Mouse (Mus musculus): ENCODE measurements at regions not wholly inside any gene's neighbourhood (a gene's known extent, or its start where the extent isn't known, plus 50 kb on each side); places are given as distances from the start of the nearest gene placed in this dataset.

GRCm38 (mm10) chr6:55781146-55781545, 55.5 kb upstream of the Itprid1 start:
- Histone ChIP-seq H3K4me3 (no peak overlapping the region), H3K9me3 (no peaks in the 10 kb centered on the region), H3K4me1 (no peaks in the 10 kb centered on the region), H3K27ac (no peak overlapping the region), H3K27me3 (no peaks in the 10 kb centered on the region), H3K9ac (no peak overlapping the region), H3K36me3 (no peaks in the 10 kb centered on the region), H3K4me2 (no peak overlapping the region)
- ATAC-seq (ENCODE audit: borderline replicate concordance, extremely low read depth, low FRiP score, low TSS enrichment), result no peak
- WGBS, result 45% methylated on average over 3 of the region's 3 CpGs

DNA sequence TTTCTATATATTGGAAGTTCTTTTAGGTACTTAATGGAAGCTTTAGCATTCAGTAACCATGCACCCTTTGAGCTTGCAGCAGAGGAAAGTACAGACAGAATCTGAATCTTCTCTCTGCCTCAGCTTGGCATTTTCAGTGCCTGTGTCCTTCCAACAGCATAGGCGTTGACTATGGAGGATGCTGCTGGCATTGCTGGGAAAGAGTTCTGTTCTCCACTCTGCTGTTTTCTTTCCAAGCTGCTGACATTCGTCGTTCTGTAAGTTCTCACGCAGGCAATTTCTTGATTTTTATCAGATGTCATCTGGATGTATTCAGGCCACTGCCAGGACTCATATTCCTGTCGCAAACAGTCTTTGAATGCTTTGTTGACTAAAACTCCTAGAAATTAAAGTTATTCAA, 61.2 kb upstream of the Itprid1 start:
- no peak overlapping the region for H3K27ac ChIP-seq
- ATAC-seq (ENCODE audit: borderline replicate concordance, extremely low read depth, low FRiP score, low TSS enrichment), result no peak
- no peak overlapping the region for H3K4me3 ChIP-seq
- no peaks in the 10 kb centered on the region for H3K4me1 ChIP-seq
- 67% methylated on average over 5 of the region's 5 CpGs for WGBS
- no peaks in the 10 kb centered on the region for H3K9me3 ChIP-seq
- H3K9ac ChIP-seq, result no peak overlapping the region
- H3K4me2 ChIP-seq, result no peak overlapping the region
- no peaks in the 10 kb centered on the region for H3K27me3 ChIP-seq
- H3K36me3 ChIP-seq, result no peaks in the 10 kb centered on the region

DNA sequence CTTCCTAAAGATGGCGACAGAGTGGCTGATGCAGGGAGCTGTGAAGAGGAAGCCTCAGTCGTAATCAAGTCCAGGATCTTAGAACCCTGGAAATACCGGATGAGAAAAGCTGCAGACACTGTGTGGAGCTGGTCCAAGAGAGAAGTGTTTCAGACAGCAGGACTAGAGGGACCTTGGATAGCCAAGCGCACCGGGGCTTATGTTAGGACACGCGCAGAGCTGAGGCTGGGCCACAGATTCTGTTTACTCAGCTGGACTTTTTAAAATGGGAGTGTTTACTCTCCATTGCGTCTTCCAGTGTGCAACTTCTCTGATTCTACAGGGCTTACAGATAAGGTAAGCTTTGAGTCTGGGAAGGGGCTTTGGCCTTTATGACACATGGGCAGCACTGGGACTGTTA, 66.4 kb upstream of the Itprid1 start:
- no peaks in the 10 kb centered on the region for H3K9me3 ChIP-seq
- no peak overlapping the region for H3K9ac ChIP-seq
- H3K36me3 ChIP-seq, result no peaks in the 10 kb centered on the region
- H3K27ac ChIP-seq, result no peak overlapping the region
- H3K4me1 ChIP-seq, result no peaks in the 10 kb centered on the region
- 35% methylated on average over 8 of the region's 8 CpGs for WGBS
- peak; percentile 14; the same call in 1 of the 2 replicates for ATAC-seq (ENCODE audit: borderline replicate concordance, extremely low read depth, low FRiP score, low TSS enrichment)
- no peak overlapping the region for H3K4me2 ChIP-seq
- no peak overlapping the region for H3K4me3 ChIP-seq
- H3K27me3 ChIP-seq, result no peaks in the 10 kb centered on the region

- Histone ChIP-seq H3K9ac (no peak overlapping the region), H3K9me3 (no peaks in the 10 kb centered on the region), H3K27me3 (no peaks in the 10 kb centered on the region), H3K4me3 (no peak overlapping the region), H3K27ac (no peak overlapping the region), H3K4me1 (no peaks in the 10 kb centered on the region), H3K36me3 (no peaks in the 10 kb centered on the region), H3K4me2 (no peak overlapping the region)
- no peak for ATAC-seq (ENCODE audit: borderline replicate concordance, extremely low read depth, low FRiP score, low TSS enrichment)
- WGBS, result 84% methylated on average over 6 of the region's 6 CpGs
Observed at GRCm38 (mm10) chr6:55755491-55755890, 74.4 kb upstream of the Neurod6 start.

DNA sequence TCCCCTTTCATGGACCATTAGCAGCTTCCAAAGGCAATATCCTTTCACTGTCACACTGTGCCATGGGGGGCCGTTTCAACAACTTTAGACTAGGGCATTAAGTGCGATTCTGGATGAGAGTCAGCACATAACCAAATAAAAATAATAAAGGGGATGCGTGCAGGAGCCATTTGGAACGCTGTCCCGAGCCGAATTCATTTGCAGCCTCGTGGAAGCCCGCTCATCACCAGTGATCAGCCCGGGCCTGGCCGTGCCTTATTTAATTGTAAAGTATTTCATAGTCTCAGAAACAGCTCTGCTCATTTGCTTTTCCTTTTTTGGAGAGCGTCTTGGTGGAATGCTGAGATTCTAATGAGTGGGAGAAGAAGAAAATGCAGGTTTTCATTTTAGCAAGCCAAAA, 69.8 kb upstream of the Neurod6 start:
- ATAC-seq (ENCODE audit: borderline replicate concordance, extremely low read depth, low FRiP score, low TSS enrichment), result no peak
- Histone ChIP-seq H3K27me3 (no peaks in the 10 kb centered on the region), H3K9me3 (no peaks in the 10 kb centered on the region), H3K9ac (no peak overlapping the region), H3K4me1 (no peaks in the 10 kb centered on the region), H3K36me3 (no peaks in the 10 kb centered on the region), H3K4me3 (no peak overlapping the region), H3K4me2 (no peak overlapping the region), H3K27ac (no peak overlapping the region)
- 88% methylated on average over 11 of the region's 11 CpGs for WGBS

DNA sequence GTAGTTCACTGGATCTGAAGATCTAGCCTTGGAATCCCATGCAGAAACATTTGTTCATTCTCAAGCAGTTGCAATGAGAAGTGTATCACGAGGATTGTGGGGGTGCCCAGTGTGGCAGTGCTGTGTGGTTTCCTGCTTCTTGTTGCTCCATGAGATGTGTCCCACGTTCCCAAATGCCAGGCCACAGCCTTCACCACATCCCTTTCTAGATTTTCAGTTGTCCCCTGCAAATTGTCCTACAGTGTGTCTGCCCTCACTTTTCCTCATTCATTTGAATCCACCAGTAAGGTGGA, 64.7 kb upstream of the Neurod6 start:
- no peak overlapping the region for H3K4me3 ChIP-seq
- no peaks in the 10 kb centered on the region for H3K27me3 ChIP-seq
- no peak overlapping the region for H3K9ac ChIP-seq
- no peaks in the 10 kb centered on the region for H3K4me1 ChIP-seq
- WGBS, result 53% methylated on average over 2 of the region's 2 CpGs
- ATAC-seq (ENCODE audit: borderline replicate concordance, extremely low read depth, low FRiP score, low TSS enrichment), result no peak
- no peak overlapping the region for H3K27ac ChIP-seq
- H3K9me3 ChIP-seq, result no peaks in the 10 kb centered on the region
- H3K36me3 ChIP-seq, result no peaks in the 10 kb centered on the region
- no peak overlapping the region for H3K4me2 ChIP-seq

GRCm38 (mm10) chr6:55745105-55745858, 64.2 kb upstream of the Neurod6 start:
- Histone ChIP-seq H3K4me1 (no peaks in the 10 kb centered on the region), H3K27ac (no peak overlapping the region), H3K4me2 (no peak overlapping the region), H3K27me3 (no peaks in the 10 kb centered on the region), H3K9me3 (no peaks in the 10 kb centered on the region), H3K9ac (no peak overlapping the region), H3K36me3 (no peaks in the 10 kb centered on the region), H3K4me3 (no peak overlapping the region)
- ATAC-seq (ENCODE audit: borderline replicate concordance, extremely low read depth, low FRiP score, low TSS enrichment), result no peak
- WGBS, result 58% methylated on average over 3 of the region's 3 CpGs

DNA sequence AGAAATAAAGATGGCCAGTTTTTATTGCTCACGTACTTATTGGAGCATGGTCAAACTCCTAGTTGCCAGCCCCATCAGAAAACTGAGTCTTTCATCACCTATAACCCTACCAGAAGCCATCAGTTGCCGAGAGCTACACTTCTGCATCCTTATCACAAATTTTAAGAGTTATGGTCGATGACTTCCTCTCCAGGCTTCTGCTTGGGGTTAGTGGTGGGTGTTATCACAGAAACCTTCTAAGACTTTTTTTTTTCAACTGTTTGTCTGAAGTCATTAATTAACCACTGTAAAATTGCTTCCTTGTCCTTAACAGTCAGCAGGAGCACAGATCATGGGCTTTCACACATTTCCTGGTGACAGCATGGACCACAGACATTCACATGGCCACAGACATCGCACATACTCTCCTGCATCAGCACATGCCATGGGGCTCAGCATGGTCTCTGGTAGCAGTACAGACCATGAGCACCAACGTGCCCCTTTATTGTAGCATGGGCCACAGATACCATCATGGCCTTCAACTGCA, 50.3 kb upstream of the Neurod6 start:
- H3K4me2 ChIP-seq, result no peak overlapping the region
- H3K36me3 ChIP-seq, result no peaks in the 10 kb centered on the region
- H3K4me3 ChIP-seq, result no peak overlapping the region
- WGBS, result 72% methylated on average over 5 of the region's 5 CpGs
- no peak for ATAC-seq (ENCODE audit: borderline replicate concordance, extremely low read depth, low FRiP score, low TSS enrichment)
- no peaks in the 10 kb centered on the region for H3K9me3 ChIP-seq
- H3K27me3 ChIP-seq, result no peaks in the 10 kb centered on the region
- no peak overlapping the region for H3K9ac ChIP-seq
- no peaks in the 10 kb centered on the region for H3K4me1 ChIP-seq
- H3K27ac ChIP-seq, result no peak overlapping the region
